In genomic region chr13:36190577-36190976, GRCm38 (mm10) we compare ENCODE assay signal across 1 mouse cellular context.
TF ChIP-seq lines count a peak whose summit lies in the region.

No protein-coding gene starts in this region.

TF ChIP-seq in CH12.LX, 34 proteins besides CTCF, POLR2A, EP300 and RAD21 (continued from another document):
- 0 out of 2 replicates have a peak, but pooled peaks have one; percentile 39 for TF ChIP-seq NELFE (IDR thresholded peaks at IDR 0.05; ENCODE audit: low read depth, low read length)
- peak; percentile 100 for TF ChIP-seq MAFK (IDR thresholded peaks at IDR 0.05; ENCODE audit: insufficient replicate concordance, low read length)
- TF ChIP-seq RCOR1 (conservative IDR thresholded peaks at IDR 0.05; ENCODE audit: low read depth, low read length), result no peak
- TF ChIP-seq MEF2A (IDR thresholded peaks at IDR 0.05; ENCODE audit: borderline replicate concordance, low read depth, low read length), result no peak
- TF ChIP-seq SIN3A (IDR thresholded peaks at IDR 0.05; ENCODE audit: low read length), result peak; percentile 50; the same call in 1 of the 2 replicates
